Mouse (Mus musculus) heart, postnatal 25 days (tissue): ENCODE measurements at regions not wholly inside any gene's neighbourhood (a gene's known extent, or its start where the extent isn't known, plus 50 kb on each side); places are given as distances from the start of the nearest gene placed in this dataset.

Experiments used
- DNase-seq: peaks from one replicate; pipeline ENCODE4 v3.0.0; 2022; ENCODE audit warnings: low spot score
- intact Hi-C: fragments of 180-260 bp; cut with DNase I; formaldehyde crosslinking; loops from one replicate; pipeline ENCODE4 v1.15.1; 2025

GRCm38 (mm10) chr16:76851396-76851795 is 162.1 kb upstream of the Usp25 start:
- intact Hi-C loops, result no loop called here
- no peak for DNase-seq

GRCm38 (mm10) chr16:76837450-76837849 is 176.1 kb upstream of the Usp25 start:
- intact Hi-C loops, result no loop called here
- no peak for DNase-seq

GRCm38 (mm10) chr16:76830371-76830770 is 183.1 kb upstream of the Usp25 start:
- DNase-seq, result no peak
- intact Hi-C loops, result no loop called here

- DNase-seq, result no peak
- intact Hi-C loops, result no loop called here
These were observed 185.6 kb upstream of the Usp25 start for GRCm38 (mm10) chr16:76827674-76828441.

- intact Hi-C loops, result no loop called here
- DNase-seq, result no peak
These were observed 192.2 kb upstream of the Usp25 start for GRCm38 (mm10) chr16:76821261-76821660.

GRCm38 (mm10) chr16:76816056-76816885 is 197.2 kb upstream of the Usp25 start:
- no peak for DNase-seq
- intact Hi-C loops, result no loop called here

GRCm38 (mm10) chr16:76803725-76804124 is 209.8 kb upstream of the Usp25 start:
- DNase-seq, result peak; percentile 18
- intact Hi-C loops, result no loop called here

- DNase-seq, result peak; percentile 76
- intact Hi-C loops, result no loop called here
These were observed 226.9 kb upstream of the Usp25 start for GRCm38 (mm10) chr16:76786405-76787155.

GRCm38 (mm10) chr16:76782656-76783055 is 230.8 kb upstream of the Usp25 start:
- DNase-seq, result peak; percentile 36
- intact Hi-C loops, result no loop called here

- no peak for DNase-seq
- intact Hi-C loops, result no loop called here
These were observed 237.7 kb upstream of the Usp25 start for GRCm38 (mm10) chr16:76775790-76776189.

GRCm38 (mm10) chr16:76774032-76774431 is 239.5 kb upstream of the Usp25 start:
- no peak for DNase-seq
- intact Hi-C loops, result no loop called here

- no peak for DNase-seq
- intact Hi-C loops, result no loop called here
These were observed 240.0 kb upstream of the Usp25 start for GRCm38 (mm10) chr16:76773466-76773865.

GRCm38 (mm10) chr16:76768607-76769006 is 244.9 kb upstream of the Usp25 start:
- no peak for DNase-seq
- intact Hi-C loops, result loop anchor here (10.0 kb wide), 2 partner anchors 394 to 564 kb away; partner anchors contain the start of gene Nrip1

GRCm38 (mm10) chr16:76766636-76767035 is 246.9 kb upstream of the Usp25 start:
- DNase-seq, result no peak
- intact Hi-C loops, result loop anchor here (10.0 kb wide), 2 partner anchors 392 to 562 kb away; partner anchors contain the start of gene Nrip1

GRCm38 (mm10) chr16:76765536-76765935 is 248.0 kb upstream of the Usp25 start:
- DNase-seq, result no peak
- intact Hi-C loops, result loop anchor here (10.0 kb wide), 2 partner anchors 391 to 561 kb away; partner anchors contain the start of gene Nrip1

- intact Hi-C loops, result loop anchor here (10.0 kb wide), 2 partner anchors 390 to 560 kb away; partner anchors contain the start of gene Nrip1
These were observed 248.5 kb upstream of the Usp25 start for GRCm38 (mm10) chr16:76764994-76765393.

GRCm38 (mm10) chr16:76762619-76763283 is 250.8 kb upstream of the Usp25 start:
- intact Hi-C loops, result loop anchor here (10.0 kb wide), 2 partner anchors 388 to 558 kb away; partner anchors contain the start of gene Nrip1
- DNase-seq, result no peak

More at GRCm38 (mm10) chr16:76764994-76765393, 248.5 kb upstream of the Usp25 start:
- DNase-seq, result no peak

GRCm38 (mm10) chr16:76761848-76762247 is 251.7 kb upstream of the Usp25 start:
- DNase-seq, result no peak
- intact Hi-C loops, result loop anchor here (10.0 kb wide), 2 partner anchors 387 to 557 kb away; partner anchors contain the start of gene Nrip1

- no peak for DNase-seq
- intact Hi-C loops, result loop anchor here (10.0 kb wide), 2 partner anchors 386 to 556 kb away; partner anchors contain the start of gene Nrip1
These were observed 252.5 kb upstream of the Usp25 start for GRCm38 (mm10) chr16:76761004-76761403.
